Mouse (Mus musculus): ENCODE data around the gene Fv1. TPM values are rescaled to one million over a fixed set of nuclear protein-coding genes. Genes with fewer than 3 reads are reported as not detected.

Fv1 gene
- polyA plus RNA-seq, 2 experiments: 1.5 to 2.2 TPM

DNA sequence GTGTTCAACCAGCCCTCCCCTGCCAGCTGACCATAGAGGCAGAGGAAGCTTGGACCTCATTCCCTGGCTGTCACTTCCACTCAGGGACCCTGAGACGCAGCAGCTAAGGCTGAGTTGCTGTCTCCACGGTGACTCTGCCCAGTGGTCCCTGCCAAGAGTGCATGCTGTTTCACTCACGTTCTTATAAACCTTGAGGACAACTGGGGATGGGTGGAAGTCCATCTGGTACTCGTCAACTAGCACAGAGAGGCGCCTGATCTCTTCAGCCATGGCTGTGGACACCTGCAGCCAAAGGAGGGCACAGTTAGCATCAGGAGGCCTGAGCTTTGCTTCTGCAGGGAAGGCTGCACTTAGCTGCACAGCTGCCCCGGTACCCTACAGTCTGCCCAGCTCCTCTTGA lies 14.3 kb downstream of the Fv1 start:
- ATAC-seq (ENCODE audit: insufficient read depth) (no peak), DNase-seq (ENCODE audit: low read depth in 3 of 3, low spot score in 3 of 3) (no peak)
- no peaks in the 10 kb centered on the region for H3K27me3 ChIP-seq (ENCODE audit: control insufficient read depth, insufficient read depth, low read length)
- H3K27ac ChIP-seq: no peak overlapping the region
- WGBS (ENCODE audit: insufficient replicate concordance): 81% methylated on average over 6 of the region's 6 CpGs
- H3K4me3 ChIP-seq (ENCODE audit: insufficient read depth in 1 of 2, low read depth in 2 of 2, low read length in 2 of 2): no peak overlapping the region
- H3K4me2 ChIP-seq (ENCODE audit: low read depth): no peak overlapping the region
- no peak overlapping the region for H3K9ac ChIP-seq (replicated peaks)
- no peak for TF ChIP-seq CTCF (IDR thresholded peaks at IDR 0.05; ENCODE audit: low read depth)
- no peak for TF ChIP-seq EP300 (IDR thresholded peaks at IDR 0.05; ENCODE audit: low read depth)
- H3K4me1 ChIP-seq (replicated peaks; ENCODE audit: control insufficient read depth in 2 of 2, insufficient read depth in 2 of 2, low read length in 1 of 2): no peaks in the 10 kb centered on the region
- no peaks in the 10 kb centered on the region for H3K9me3 ChIP-seq (ENCODE audit: control insufficient read depth, low read length)
- H3K36me3 ChIP-seq (replicated peaks; ENCODE audit: control insufficient read depth, insufficient read depth, low read depth): peaks cover 23% of the 10 kb centered on the region

DNA sequence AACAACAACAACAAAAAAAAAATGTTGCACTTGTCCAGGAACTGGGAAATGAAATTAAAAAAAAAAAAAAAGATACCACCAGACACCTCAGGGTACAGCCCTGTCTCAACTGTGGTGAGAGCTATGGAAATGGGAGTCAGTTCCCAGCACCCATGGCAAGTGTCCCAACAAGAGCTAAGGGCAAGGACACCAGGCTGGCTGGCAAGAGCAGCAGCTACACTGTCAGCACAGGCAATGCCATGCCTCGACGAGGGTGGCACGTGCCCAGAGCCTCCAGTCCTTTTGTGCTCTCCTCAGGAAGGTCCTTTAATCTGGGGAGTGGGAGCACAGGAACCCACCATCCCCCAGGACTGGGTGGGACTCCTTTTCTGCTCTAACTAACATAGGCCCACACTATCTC lies 15.4 kb downstream of the Fv1 start:
- no peak overlapping the region for H3K9ac ChIP-seq (replicated peaks)
- H3K4me3 ChIP-seq (ENCODE audit: insufficient read depth in 1 of 2, low read depth in 2 of 2, low read length in 2 of 2): no peak overlapping the region
- no peaks in the 10 kb centered on the region for H3K4me1 ChIP-seq (replicated peaks; ENCODE audit: control insufficient read depth in 2 of 2, insufficient read depth in 2 of 2, low read length in 1 of 2)
- H3K27me3 ChIP-seq (ENCODE audit: control insufficient read depth, insufficient read depth, low read length): no peaks in the 10 kb centered on the region
- TF ChIP-seq CTCF (IDR thresholded peaks at IDR 0.05; ENCODE audit: low read depth) (no peak), EP300 (IDR thresholded peaks at IDR 0.05; ENCODE audit: low read depth) (no peak)
- 79% methylated on average over 3 of the region's 3 CpGs for WGBS (ENCODE audit: insufficient replicate concordance)
- H3K36me3 ChIP-seq (replicated peaks; ENCODE audit: control insufficient read depth, insufficient read depth, low read depth): peaks cover 23% of the 10 kb centered on the region
- H3K4me2 ChIP-seq (ENCODE audit: low read depth): no peak overlapping the region
- ATAC-seq (ENCODE audit: insufficient read depth) (no peak), DNase-seq (ENCODE audit: low read depth in 3 of 3, low spot score in 3 of 3) (no peak)
- H3K9me3 ChIP-seq (ENCODE audit: control insufficient read depth, low read length): no peaks in the 10 kb centered on the region
- no peak overlapping the region for H3K27ac ChIP-seq

DNA sequence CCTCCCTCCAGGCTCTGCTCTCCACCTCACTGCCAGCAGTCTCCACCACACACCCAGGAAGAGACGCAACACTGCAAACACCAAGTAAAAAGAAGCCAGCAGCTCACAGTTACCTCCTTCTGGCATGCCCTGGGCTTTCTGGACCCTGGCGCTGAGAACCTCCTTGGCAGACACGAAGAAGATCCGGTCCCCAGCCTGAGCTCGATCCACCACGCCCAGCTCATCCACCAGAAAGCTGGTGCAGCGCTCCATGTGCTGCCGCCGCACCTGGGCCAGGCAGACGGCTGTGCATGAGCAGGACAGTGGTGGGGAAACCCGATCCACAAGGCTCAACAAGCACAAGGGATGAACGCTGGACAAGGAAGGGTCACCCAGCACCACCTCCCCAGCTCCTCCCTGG lies 17.4 kb downstream of the Fv1 start:
- H3K27ac ChIP-seq: no peak overlapping the region
- TF ChIP-seq CTCF (IDR thresholded peaks at IDR 0.05; ENCODE audit: low read depth) (no peak), EP300 (IDR thresholded peaks at IDR 0.05; ENCODE audit: low read depth) (no peak)
- peaks cover 24% of the 10 kb centered on the region for H3K36me3 ChIP-seq (replicated peaks; ENCODE audit: control insufficient read depth, insufficient read depth, low read depth)
- DNase-seq (ENCODE audit: low read depth in 3 of 3, low spot score in 3 of 3) (no peak), ATAC-seq (ENCODE audit: insufficient read depth) (no peak)
- H3K9ac ChIP-seq (replicated peaks): no peak overlapping the region
- WGBS (ENCODE audit: insufficient replicate concordance): 88% methylated on average over 12 of the region's 12 CpGs
- H3K4me3 ChIP-seq (ENCODE audit: insufficient read depth in 1 of 2, low read depth in 2 of 2, low read length in 2 of 2): no peak overlapping the region
- no peaks in the 10 kb centered on the region for H3K9me3 ChIP-seq (ENCODE audit: control insufficient read depth, low read length)
- no peaks in the 10 kb centered on the region for H3K4me1 ChIP-seq (replicated peaks; ENCODE audit: control insufficient read depth in 2 of 2, insufficient read depth in 2 of 2, low read length in 1 of 2)
- H3K4me2 ChIP-seq (ENCODE audit: low read depth): no peak overlapping the region
- H3K27me3 ChIP-seq (ENCODE audit: control insufficient read depth, insufficient read depth, low read length): no peaks in the 10 kb centered on the region

DNA sequence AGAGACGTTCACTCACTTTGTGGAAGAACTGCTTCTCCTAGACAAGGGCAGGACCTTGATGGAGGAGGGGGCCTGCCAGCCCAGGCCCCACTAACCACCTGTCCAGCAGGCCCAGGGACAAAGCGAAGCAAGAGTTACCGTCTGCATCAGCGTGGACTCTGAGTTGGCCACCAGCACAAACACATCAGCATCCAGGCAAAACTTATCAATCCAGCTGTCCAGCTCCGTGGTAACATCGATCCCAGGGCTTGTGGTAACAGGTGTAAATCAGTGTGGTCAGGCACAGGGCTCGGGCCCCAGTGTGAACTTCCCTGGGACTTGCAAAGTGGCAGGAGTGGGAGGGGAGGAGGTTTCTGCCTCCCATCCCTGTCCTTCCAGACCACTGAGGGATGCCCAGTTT lies 18.5 kb downstream of the Fv1 start:
- 77% methylated on average over 7 of the region's 7 CpGs for WGBS (ENCODE audit: insufficient replicate concordance)
- no peaks in the 10 kb centered on the region for H3K4me1 ChIP-seq (replicated peaks; ENCODE audit: control insufficient read depth in 2 of 2, insufficient read depth in 2 of 2, low read length in 1 of 2)
- ATAC-seq (ENCODE audit: insufficient read depth): no peak

GRCm38 (mm10) chr4:147888237-147888636 lies 19.5 kb downstream of the Fv1 start:
- 74% methylated on average over 4 of the region's 4 CpGs for WGBS (ENCODE audit: insufficient replicate concordance)
- H3K27ac ChIP-seq: no peak overlapping the region
- no peak overlapping the region for H3K4me2 ChIP-seq (ENCODE audit: low read depth)
- H3K4me3 ChIP-seq (ENCODE audit: insufficient read depth in 1 of 2, low read depth in 2 of 2, low read length in 2 of 2): no peak overlapping the region
- DNase-seq (ENCODE audit: low read depth in 3 of 3, low spot score in 3 of 3) (no peak), ATAC-seq (ENCODE audit: insufficient read depth) (no peak)
- no peaks in the 10 kb centered on the region for H3K27me3 ChIP-seq (ENCODE audit: control insufficient read depth, insufficient read depth, low read length)
- no peaks in the 10 kb centered on the region for H3K9me3 ChIP-seq (ENCODE audit: control insufficient read depth, low read length)
- H3K4me1 ChIP-seq (replicated peaks; ENCODE audit: control insufficient read depth in 2 of 2, insufficient read depth in 2 of 2, low read length in 1 of 2): no peaks in the 10 kb centered on the region
- no peak overlapping the region for H3K9ac ChIP-seq (replicated peaks)
- peaks cover 16% of the 10 kb centered on the region for H3K36me3 ChIP-seq (replicated peaks; ENCODE audit: control insufficient read depth, insufficient read depth, low read depth)
- no peak for TF ChIP-seq CTCF (IDR thresholded peaks at IDR 0.05; ENCODE audit: low read depth)
- TF ChIP-seq EP300 (IDR thresholded peaks at IDR 0.05; ENCODE audit: low read depth): no peak

More for the DNA sequence above, 18.5 kb downstream of the Fv1 start:
- Histone ChIP-seq H3K9me3 (ENCODE audit: control insufficient read depth, low read length) (no peaks in the 10 kb centered on the region), H3K36me3 (replicated peaks; ENCODE audit: control insufficient read depth, insufficient read depth, low read depth) (peaks cover 22% of the 10 kb centered on the region), H3K9ac (replicated peaks) (no peak overlapping the region), H3K4me3 (ENCODE audit: insufficient read depth in 1 of 2, low read depth in 2 of 2, low read length in 2 of 2) (no peak overlapping the region), H3K4me2 (ENCODE audit: low read depth) (no peak overlapping the region), H3K27ac (no peak overlapping the region), H3K27me3 (ENCODE audit: control insufficient read depth, insufficient read depth, low read length) (no peaks in the 10 kb centered on the region)
- no peak for TF ChIP-seq EP300 (IDR thresholded peaks at IDR 0.05; ENCODE audit: low read depth)
- TF ChIP-seq CTCF (IDR thresholded peaks at IDR 0.05; ENCODE audit: low read depth): no peak
- no peak for DNase-seq (ENCODE audit: low read depth in 3 of 3, low spot score in 3 of 3)

Measured in liver, embryonic 14.5 days (tissue).